Mouse (Mus musculus): ENCODE data around the gene Rfxank. TPM values are rescaled to one million over a fixed set of nuclear protein-coding genes. Genes with fewer than 3 reads are reported as not detected.

Gene Rfxank
- total RNA-seq, 2 experiments from 2014 or later = 5.9 to 8.0 TPM

DNA sequence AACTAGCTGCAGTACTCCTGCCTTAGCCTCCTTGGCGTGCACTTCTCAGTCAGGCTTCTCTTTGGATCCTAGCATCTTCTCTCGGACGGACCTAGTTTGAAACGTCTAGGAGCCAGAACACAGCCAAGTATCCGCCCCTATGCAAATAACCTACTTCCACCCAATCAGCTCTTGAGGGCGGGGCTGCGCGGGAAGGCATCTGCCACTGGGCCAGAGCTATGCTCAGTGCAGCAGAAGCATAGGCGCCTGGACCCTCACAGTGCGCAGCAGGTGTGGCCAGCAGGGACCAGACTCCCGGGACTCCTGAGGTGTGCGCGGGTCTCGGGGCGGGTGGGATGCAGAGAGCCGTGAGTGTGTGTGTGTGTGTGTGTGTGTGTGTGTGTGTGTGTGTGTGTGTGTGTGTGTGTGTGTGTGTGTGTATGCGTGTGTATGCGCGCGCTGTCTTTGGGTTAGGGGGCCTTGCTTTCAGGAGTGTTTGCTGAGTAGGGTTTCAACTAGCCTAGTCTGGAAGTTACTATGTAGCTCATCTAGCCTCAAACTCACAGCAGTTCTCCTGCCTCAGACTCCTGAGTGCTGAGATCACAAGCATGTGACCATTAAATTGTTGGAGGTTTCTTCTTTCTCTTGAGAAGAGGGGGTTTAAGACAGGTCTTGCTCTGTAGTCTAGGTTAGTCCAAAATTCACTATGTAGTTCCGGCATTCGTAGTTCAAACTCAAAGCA lies 13.7 kb upstream of the Rfxank start:
- ATAC-seq (replicated peaks; ENCODE audit: poor library complexity) = peak; percentile 99

DNA sequence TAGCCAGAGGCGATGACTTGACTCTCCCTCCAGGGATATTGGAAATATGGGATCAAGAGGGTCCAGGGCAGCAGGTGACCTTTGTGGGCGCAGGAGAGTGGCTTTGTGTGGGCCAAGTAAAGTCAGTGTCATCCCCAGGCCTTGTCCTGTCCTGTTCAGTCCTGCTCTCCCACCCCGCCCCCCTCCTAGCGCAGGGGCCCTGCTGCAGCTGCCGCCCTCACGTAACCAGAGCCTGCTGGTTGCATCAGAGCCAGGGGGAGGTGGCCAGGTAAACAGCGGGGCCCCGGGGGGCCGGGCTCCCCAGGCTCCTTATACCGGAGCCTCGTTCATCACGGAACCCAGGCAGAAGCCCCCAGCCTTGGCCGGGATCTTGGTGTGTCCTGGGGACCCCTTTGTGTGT lies 11.2 kb upstream of the Rfxank start:
- no peak for ATAC-seq (replicated peaks; ENCODE audit: poor library complexity)

DNA sequence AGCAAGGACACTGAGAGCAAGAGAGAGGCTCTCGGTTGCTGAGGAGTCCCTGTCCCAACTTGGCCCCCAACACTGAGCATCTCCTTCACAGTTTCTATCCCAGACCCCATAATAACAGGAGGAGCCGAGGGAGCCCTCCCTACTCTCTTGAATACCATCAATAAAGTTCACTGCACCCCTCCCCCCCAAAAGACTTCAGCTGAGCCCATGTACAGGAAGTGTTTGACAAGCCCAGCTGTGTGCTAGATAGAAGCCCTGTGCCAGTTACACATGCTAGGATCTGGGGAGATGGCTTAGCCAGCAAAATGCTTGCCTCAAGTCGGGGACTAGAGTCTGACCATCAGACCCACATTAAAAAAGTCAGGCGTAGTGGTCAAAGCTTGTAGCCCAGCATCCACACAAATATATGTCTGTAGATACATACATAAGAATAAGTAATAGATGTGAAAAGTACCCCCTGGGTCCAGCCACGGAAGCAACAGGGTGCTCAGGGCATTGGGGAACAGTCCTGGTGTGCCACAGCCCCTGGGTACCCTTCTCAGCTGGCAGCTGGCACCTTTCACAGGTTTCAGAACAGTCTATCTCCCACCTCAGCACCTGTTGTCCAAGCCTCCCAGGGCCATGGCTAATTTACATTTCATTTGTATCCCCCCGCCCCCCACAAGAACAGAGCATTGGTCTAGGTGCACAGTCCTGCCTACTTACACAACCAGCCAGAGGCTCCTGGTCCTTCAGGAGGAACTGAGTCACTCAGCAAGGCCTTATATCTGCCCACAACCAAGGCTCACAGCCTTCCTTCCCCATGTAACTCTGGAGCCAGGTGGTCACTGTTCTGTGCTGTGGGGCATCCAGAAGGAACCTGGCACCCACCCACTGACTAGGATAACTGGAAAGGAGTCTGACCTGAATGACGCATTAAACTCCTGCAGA lies 9.0 kb upstream of the Rfxank start:
- ATAC-seq (replicated peaks; ENCODE audit: poor library complexity) = no peak

DNA sequence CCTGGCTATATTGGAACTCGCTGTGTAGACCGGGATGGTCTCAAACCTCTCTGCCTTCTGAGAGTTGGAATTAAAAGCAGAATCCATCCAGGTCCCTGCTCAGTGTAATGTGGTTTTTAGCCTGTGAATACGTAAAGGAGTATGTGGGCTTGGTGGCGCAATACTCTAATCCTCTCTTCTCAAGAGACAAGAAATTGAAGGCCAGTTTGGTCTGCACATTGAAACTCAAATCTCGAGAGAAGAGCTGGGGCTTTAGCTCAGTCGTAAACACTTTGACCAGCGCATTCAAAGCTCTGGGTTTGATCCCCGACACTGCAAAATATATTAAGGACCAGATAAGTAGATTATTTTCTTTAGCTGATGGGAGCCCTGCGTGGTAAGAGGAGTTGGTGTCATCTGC lies 1.0 kb upstream of the Rfxank start:
- ATAC-seq (replicated peaks; ENCODE audit: poor library complexity) = peak; percentile 22; the same call in 1 of the 2 replicates

DNA sequence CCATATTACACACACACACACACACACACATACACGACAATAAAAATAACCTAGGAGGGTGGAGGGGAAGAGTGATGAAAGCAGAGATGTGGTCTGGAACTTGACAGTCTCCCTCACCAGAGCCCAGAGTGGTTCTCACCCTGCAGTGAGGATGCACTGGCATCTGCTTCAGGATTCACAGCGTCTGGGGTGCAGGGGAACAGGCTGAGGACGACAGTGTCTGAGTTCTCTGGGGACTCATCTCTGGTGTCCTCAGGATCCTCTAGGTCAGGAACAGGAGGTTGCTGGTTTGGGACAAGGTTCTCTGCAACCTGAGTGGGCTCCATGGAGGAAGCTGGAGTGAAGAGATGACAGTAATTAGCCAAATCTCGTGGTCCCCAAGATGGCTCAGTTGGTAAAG lies 1.1 kb downstream of the Rfxank start:
- no peak for ATAC-seq (replicated peaks; ENCODE audit: poor library complexity)

DNA sequence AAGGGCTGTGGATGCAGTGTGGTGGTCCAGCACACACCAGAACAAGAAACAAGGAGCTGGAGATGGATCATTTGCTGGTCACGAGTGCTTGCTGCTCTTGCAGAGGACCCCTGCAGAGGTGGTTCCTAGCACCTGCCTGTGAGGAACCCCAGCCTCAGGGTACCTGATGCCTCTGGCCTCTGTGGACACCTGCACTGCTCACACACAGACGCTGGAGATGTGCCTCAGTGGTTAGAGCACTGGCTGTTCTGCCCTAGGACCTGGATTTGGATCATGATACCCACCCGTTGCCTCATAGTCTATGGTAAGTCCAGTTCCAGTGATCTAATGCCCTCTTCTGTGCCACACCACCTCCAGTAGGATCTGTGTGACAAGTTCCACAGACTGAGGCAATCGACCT lies 2.4 kb downstream of the Rfxank start:
- ATAC-seq (replicated peaks; ENCODE audit: poor library complexity) = no peak

DNA sequence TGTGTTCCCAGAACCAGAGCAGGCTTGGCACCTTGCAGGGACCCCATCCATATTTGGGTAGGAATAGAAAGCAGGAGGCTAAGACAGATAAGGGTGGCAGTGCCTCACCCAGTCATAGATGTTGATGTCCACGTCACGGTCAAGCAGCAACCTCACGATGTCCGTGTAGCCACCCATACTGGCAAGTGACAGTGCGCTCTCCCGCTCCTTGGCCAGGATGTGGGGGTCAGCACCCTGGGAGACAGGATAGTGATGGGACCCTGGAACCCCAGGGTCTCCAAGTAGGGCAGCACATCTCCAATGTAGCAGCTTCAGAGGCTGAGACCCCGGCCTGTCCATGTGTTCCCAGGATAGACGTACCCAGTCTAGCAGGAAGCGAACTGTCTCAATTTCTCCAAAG lies 4.0 kb downstream of the Rfxank start:
- ATAC-seq (replicated peaks; ENCODE audit: poor library complexity) = no peak

DNA sequence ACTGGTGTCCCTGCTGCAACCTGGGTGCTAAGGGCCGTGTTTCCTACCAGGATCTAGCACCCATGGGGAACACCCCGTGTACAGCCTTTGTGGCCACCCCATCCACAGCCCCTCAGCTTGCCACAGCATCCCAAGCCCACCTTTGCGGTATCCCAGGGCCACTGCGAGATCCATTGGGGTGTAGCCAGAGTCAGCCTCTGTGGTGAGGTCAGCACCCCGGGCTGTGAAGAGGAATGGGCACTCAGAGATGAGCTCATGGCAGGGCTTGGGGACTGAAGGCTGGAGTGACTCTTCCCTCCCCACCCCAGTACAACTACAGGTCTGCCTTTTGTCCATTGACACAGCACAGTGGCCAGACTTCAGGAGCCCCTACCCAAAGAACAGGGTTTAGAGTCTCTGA lies 4.9 kb downstream of the Rfxank start:
- ATAC-seq (replicated peaks; ENCODE audit: poor library complexity) = no peak

DNA sequence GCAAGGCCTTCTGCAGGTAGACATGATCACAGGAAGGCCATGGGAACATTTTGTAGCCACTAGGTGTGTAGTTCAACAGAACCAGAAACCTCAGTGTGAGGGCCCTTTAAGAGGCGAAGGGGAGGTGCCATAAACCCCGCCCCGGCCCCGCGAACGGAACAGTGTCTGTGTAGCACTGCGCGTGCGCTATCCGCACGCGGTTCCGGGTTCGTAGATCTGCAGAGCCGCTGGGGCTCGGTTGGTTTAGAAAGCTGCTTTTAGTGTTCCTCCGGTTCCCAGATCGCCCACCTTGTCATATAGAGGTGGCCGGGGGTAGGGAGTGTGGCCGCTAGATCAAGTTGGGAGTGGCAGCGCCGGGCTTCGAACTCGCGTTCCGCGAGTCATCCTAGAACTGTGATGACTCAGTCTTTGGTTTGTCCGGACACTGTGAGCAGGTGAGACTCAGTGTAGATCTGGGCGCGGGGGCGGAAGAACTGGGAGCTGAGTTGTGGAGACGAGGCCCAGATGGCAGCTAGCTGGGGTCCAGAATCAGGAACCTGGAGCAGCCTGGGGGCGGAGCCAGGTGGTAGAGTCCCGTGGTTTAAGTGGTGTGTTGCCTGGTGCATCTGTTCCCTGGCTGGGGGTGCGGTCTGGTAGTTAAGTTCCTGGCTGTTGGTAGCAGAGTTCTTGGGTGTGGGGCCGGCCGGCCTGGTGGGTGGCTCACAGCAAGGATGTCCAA lies 7.6 kb downstream of the Rfxank start, which contains the start of gene Nr2c2ap:
Gene Nr2c2ap (plus strand): TSS at position 168 of the 718 bp plus-strand sequence.
- peak; percentile 91 for ATAC-seq (replicated peaks; ENCODE audit: poor library complexity)

DNA sequence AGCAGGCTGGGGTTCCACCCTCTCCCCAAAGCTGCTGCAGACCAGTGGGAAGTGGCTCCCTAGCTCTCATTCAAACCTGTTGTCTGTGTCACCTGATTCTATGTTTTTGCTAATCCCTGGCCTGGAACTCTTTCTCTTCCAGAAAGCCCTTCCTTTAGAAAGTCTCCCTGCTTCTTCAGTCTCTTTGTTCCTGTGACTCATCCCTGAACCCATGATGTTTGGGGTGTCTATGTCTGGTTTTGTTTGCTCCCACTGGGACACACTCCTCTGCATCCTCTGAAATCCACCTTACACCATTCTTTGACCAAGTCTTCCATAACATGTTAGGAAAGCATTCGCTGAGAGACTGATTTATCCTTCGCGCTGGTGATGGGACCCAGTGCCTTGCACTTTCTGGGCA lies 8.9 kb downstream of the Rfxank start:
- ATAC-seq (replicated peaks; ENCODE audit: poor library complexity) = no peak

DNA sequence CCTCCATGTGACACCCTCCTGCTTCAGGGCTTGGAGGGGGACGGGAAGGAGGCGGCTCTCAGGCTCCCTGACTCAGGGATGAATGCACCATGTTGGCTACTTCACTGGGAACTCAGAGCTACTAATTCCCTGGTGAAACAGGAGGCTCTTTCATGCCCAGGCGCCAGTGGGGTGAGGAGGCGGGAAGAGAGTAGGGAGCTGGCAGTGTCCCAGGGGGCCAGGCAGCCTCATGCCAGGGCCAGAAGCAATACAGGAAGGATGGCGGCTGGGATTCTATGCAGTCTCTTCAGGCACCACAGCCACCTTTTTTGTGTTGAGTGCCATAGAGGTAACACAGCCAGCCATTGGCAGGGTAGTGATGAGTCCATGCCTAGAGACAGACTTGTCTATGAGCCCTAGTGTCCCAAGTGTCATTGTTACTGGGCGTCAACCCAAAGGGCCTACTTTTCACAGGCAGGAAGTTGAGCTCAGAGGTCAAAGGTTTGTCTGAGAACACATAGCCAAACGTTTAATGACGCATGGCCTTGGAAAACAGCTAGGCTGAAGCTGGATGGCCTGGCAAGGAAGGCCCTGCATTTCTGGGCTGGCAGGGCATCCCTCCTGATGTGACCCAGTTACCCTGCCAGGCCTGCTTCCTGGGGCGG lies 9.5 kb downstream of the Rfxank start:
- no peak for ATAC-seq (replicated peaks; ENCODE audit: poor library complexity)

DNA sequence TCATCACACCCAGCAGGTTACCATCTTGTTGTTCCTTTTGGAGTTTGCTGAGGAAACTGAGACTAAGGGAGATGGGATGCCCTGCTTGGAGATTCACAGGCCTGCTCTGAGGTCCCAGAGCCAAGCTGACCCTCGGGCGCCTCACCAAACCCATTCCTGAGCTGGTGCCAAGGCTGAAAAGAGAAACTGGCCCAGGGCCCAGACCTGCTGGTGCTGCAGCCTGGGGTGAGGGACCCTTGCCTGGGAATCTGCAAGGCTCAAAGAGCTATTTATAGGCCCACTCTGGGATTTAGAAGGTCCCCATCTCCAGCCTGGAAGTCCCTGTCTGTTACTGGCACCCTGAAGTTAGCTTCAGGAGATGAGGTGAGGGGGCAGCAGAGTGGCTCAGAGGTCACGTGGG lies 10.5 kb downstream of the Rfxank start:
- no peak for ATAC-seq (replicated peaks; ENCODE audit: poor library complexity)

DNA sequence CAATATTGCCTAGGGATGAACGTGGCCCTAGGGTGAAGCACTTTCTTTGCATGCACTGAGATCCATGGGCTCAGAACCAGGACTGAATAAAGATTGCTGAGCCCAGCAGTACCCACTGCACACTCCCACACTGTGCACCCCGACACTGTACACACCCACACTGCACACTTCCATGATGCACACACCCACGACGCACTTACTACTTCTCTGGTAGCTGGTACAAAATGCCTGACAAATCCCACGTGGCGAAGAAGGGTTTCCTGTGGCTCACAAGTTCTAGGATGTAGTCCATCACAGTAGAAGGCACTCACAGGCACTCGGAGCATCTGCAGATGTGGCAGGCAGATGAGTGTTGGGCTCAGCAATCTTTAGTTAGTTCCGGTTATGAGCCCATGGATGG lies 14.0 kb downstream of the Rfxank start:
- ATAC-seq (replicated peaks; ENCODE audit: poor library complexity) = no peak

DNA sequence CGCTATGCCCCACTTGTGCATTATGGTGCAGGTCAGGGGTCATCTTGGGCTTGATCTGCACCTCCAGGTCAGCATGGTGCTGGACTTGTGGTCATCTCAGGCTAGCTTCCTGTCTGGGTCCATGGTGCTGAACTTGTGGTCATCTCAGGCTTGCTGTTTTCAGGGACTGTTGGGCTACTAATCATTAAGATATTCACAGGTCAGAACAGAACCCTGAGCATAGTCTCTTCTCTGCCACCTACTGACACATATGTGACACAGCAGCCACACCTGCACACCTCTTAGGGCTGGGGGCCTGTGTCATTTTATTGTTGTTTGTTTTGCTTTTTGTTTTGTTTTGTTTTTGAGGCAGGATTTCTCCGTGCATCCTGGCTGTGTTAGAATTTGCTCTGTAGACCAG lies 16.1 kb downstream of the Rfxank start:
- peak; percentile 66 for ATAC-seq (replicated peaks; ENCODE audit: poor library complexity)

DNA sequence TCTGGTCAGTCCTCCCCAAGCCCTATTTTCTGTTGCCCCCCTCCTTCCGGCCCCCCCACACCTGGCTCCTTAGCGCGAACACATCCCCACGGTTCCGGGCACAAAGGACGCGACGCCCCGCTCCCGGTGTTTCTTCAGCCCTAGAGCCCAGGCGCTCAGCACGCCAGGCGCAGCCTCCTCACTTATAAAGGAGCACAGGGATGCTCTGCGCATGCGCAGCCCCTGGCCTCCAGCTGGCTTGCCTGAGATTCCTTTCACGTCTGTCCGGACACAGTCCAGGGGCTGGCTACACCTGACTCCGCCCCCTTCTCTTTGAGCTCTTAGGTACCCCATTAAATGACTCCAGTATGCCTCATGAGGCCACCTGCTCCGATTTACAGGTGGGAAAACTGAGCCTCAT lies 18.3 kb downstream of the Rfxank start, which contains the start of gene Ncan:
Gene Ncan (minus strand): TSS at position 207 of the 400 bp plus-strand sequence.
- no peak for ATAC-seq (replicated peaks; ENCODE audit: poor library complexity)

DNA sequence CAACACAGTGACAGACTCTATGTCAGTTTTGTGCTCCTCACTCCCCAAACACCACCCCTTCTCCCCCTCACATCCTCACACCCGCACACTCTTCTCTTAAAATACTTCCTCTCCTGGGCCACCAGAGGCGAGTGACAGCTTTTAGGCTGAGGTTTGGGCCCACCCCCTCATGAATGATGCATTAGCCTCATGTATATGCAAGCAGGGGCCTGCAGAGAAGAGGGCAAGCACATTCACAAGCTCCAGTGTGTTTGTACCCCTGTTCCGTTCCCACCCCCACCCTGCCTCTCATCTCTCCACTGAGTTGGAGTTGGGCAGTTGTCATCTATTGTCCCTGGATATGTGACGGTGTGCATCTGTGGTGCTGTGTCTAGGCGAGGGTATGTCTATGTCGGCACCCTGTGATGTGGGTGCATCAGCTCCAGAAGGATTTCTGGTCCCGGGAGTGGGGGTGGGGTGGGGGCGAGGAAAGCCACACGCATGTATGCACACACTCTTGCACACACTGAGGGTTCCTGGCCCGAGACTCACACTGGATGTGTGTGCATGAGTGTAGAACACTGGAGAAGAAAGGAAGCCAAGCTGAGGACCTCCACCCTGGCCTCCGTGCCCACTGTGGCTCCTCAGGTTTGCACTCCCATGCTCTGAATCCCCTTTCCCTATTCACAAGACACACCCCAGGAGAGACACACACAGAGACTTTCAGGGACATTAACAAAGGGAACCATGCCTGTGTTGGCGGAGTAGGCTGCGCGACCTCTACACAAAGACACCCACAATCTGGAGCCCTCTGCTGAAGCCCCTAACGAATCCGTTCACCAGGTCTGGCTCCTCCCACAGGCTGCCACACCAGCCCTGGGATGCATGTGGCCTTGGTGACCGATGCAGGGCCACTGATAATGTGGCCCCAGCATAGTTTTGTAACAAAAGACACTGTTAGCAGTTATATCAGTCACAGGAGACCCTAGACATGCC lies 19.9 kb downstream of the Rfxank start:
- ATAC-seq (replicated peaks; ENCODE audit: poor library complexity) = no peak

DNA sequence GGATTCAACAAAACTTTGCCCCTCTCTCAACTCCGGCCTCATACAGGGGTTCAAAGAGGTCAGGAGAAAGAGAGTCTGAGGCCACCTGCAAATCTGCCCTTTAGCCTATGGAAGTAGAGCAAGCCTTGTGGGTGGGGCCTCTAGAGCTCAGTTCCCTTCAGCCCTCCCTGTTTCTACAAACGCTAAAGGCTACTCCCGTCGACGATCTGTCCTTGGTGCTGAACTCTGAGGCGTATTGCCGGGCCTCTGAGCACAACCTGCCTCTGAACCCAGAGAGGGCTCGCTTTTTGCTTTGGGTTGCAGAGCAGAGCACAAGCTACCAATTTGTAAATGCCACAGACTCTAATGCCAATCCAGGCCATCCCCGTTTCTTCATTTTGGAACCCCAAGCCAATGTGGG lies 21.3 kb downstream of the Rfxank start:
- ATAC-seq (replicated peaks; ENCODE audit: poor library complexity) = peak; percentile 87

DNA sequence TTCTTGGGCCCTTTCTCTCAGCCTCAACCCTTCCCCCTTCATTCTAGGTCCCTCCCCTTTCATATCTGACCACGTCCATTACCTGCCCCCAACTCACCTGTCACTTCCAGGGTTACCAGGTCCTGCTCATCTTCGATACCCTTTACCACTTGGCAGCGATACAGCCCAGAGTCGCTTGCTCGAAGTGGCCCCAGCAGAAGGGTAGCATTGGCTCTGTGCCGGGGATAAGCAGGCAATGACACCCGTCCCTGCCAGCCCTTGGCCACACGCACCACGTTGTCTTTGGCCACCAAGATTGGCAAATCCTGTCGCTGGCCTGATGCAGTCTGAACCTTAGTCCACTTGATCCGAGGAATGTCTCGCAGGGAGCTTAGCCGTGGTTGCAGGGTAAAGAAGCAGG lies 24.1 kb downstream of the Rfxank start:
- ATAC-seq (replicated peaks; ENCODE audit: poor library complexity) = no peak

DNA sequence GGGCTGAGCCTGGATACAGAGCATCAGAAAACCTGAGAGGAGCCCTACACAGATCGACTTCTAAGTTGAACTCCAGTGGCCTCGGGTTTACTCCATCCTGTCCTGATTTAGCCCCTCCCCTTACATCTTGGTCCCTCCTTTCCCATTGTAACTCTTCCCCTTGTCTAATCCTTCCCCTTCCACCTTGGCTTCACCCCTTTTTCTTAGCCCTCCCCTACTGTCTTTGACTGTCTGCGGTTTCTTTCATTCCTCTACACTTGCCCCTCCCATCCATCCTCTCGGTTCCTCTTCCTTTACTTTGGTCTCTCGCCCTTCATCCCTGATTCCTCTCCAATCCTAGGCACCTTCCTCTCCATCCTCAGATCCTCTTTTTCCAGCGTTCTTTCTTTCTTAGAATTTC lies 24.5 kb downstream of the Rfxank start:
- ATAC-seq (replicated peaks; ENCODE audit: poor library complexity) = peak; percentile 53

Measured in megakaryocyte progenitor cell, adult 5-6 weeks (primary cell).